Mouse (Mus musculus) embryonic fibroblast, embryonic 13.5 days (primary cell): ENCODE results near the gene D6Ertd527e.

Experiments
- CTCF ChIP-seq: IDR thresholded peaks from 2 replicates; pipeline ENCODE4 v1.5.1; 2011; ENCODE audit warnings: mild to moderate bottlenecking, control low read depth, low read length, moderate library complexity, borderline replicate concordance; ENCODE audit not compliant: insufficient read depth
- POLR2A ChIP-seq: IDR thresholded peaks from 2 replicates; pipeline ENCODE4 v1.6.1; 2011; ENCODE audit warnings: low read depth, mild to moderate bottlenecking, control low read depth, low read length, moderate library complexity

GRCm38 (mm10) chr6:87121961-87122360 is 17.4 kb downstream of the D6Ertd527e start:
- TF ChIP-seq CTCF (no peak), POLR2A (no peak)
